Mouse (Mus musculus) megakaryocyte, embryonic 14.5 days (primary cell): ENCODE measurements at regions not wholly inside any gene's neighbourhood (a gene's known extent, or its start where the extent isn't known, plus 50 kb on each side); places are given as distances from the start of the nearest gene placed in this dataset.

Experiments
- FLI1 ChIP-seq: IDR thresholded peaks from 2 replicates; pipeline ENCODE4 v1.6.1; 2012; ENCODE audit warnings: low read length, inconsistent platforms, mixed read lengths
- GATA1 ChIP-seq: IDR thresholded peaks from 3 replicates; pipeline ENCODE4 v1.6.1; 2012; ENCODE audit warnings: mixed read lengths, low read length, inconsistent platforms, borderline replicate concordance

DNA sequence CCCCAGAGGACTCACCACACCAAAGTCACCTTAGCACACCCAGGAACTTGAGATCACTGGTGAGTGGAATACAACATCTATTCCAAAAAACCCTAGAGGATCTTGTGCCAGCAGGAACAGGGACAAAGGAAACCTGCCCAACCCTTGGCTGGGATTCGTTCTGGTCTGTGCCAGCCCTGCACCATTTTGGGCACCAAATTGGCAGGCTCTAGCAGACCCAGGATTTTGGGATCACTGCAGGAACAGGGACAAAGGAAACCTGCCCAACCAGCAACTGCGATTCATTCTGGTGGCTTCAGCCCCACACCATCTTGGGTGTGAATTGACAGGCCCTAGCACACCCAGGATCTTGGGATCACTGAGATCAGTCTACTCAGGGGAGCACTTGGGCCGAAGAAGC is 3251.9 kb upstream of the Lrrc6 start:
- TF ChIP-seq GATA1, result no peak
- no peak for TF ChIP-seq FLI1
